Mouse (Mus musculus): ENCODE results near the gene Rbfox1.

- TF ChIP-seq POLR2A (IDR thresholded peaks at IDR 0.05; ENCODE audit: extremely low read depth, insufficient read depth, low read length), result no peak
- TF ChIP-seq CTCF (IDR thresholded peaks at IDR 0.05; ENCODE audit: low read depth, low read length), result no peak
These were observed 446.3 kb downstream of the Rbfox1 start for GRCm38 (mm10) chr16:6331400-6331939.
